Mouse (Mus musculus): ENCODE data around the gene Il10ra. TPM values are rescaled to one million over a fixed set of nuclear protein-coding genes. Genes with fewer than 3 reads are reported as not detected.
A peak's percentile ranks its signal among the peaks of the same experiment; 100 is the strongest.

Gene Il10ra
- total and polyA plus RNA-seq, 2 experiments from 2014 or later: 0.70 to 1.5 TPM

DNA sequence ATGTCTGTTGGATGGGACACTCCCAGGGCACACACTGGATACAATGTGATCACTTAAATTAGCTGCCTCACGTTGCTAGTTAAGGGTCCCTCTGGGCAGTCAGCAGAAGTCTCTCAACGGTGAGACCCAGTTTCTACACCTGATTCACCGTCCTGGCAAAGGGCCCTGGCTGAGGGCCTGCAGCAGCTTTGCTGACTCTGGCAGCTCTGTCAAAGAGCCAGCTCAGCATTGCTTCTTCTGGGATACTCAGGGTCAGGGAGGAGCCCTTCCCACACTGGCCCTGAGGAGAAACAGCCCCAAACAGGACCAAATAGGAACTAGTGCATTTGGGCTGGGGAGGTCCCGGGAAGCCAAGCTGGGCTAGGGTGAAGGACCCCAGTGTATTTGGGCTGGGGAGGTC is 7.5 kb downstream of the Il10ra start:
- TF ChIP-seq CTCF (IDR thresholded peaks at IDR 0.05; ENCODE audit: low read depth): no peak

DNA sequence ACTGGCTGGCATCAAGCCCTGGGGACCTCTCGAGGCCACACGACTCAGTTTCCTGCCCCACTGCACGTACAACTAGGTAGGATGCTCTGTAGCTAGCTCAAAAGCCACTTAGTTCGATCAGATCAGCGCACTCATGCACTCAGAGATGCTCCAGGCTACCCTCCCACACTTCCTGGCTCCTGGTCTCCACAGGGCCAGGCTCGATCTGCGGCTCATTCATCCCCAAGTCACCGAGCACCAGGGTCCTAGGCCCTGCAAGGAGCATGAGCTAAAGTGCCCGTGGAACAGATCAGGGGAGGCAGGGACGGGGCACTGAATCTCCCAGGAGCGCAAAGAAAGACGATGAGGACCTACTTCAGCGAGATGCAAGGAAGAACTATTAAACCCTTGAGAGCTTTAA is 9.9 kb downstream of the Il10ra start:
- H3K36me3 ChIP-seq (ENCODE audit: insufficient read depth, low read length): no peaks in the 10 kb centered on the region
- no peak overlapping the region for H3K4me3 ChIP-seq (ENCODE audit: low read length)
- 84% methylated on average over 13 of the region's 13 CpGs for WGBS
- no peak for ATAC-seq
- no peaks in the 10 kb centered on the region for H3K4me1 ChIP-seq (ENCODE audit: insufficient read depth, low read length)
- H3K27ac ChIP-seq: no peak overlapping the region
- no peak for DNase-seq (ENCODE audit: low spot score)
- no peaks in the 10 kb centered on the region for H3K9me3 ChIP-seq (ENCODE audit: low read length)
- H3K4me2 ChIP-seq (ENCODE audit: low read depth, low read length): no peak overlapping the region
- no peak for TF ChIP-seq CTCF (IDR thresholded peaks at IDR 0.05; ENCODE audit: low read depth)
- no peak overlapping the region for H3K9ac ChIP-seq (replicated peaks; ENCODE audit: low read length)
- H3K27me3 ChIP-seq (ENCODE audit: insufficient read depth, low read length): no peaks in the 10 kb centered on the region

More for the DNA sequence above, 7.5 kb downstream of the Il10ra start:
- H3K27ac ChIP-seq: no peak overlapping the region
- no peak overlapping the region for H3K9ac ChIP-seq (replicated peaks; ENCODE audit: low read length)
- H3K27me3 ChIP-seq (ENCODE audit: insufficient read depth, low read length): no peaks in the 10 kb centered on the region
- no peaks in the 10 kb centered on the region for H3K36me3 ChIP-seq (ENCODE audit: insufficient read depth, low read length)
- ATAC-seq (no peak), DNase-seq (ENCODE audit: low spot score) (peak; percentile 65)
- 61% methylated on average over 4 of the region's 4 CpGs for WGBS
- no peaks in the 10 kb centered on the region for H3K4me1 ChIP-seq (ENCODE audit: insufficient read depth, low read length)
- no peak overlapping the region for H3K4me3 ChIP-seq (ENCODE audit: low read length)
- H3K4me2 ChIP-seq (ENCODE audit: low read depth, low read length): no peak overlapping the region
- no peaks in the 10 kb centered on the region for H3K9me3 ChIP-seq (ENCODE audit: low read length)

DNA sequence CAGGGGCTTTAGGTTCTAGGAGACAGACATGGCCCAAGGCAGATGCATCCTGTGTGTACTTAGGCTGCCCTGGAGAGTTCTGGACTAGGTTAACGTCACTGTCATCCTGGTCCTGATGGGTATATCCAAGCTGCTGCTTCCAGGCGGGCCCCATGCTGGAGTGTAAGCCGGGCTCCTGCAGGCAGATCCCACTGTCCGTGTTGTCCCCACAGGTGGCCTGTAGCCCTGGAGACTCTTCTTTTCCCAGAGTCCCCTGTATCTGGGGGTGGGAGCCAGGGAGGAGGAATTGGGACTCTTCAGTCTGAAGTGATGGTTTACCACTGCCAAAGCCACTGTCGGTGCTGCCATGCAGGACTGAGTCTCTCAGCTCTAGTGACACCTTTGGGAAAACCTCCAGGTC is 13.0 kb downstream of the Il10ra start:
- ATAC-seq: no peak
- no peaks in the 10 kb centered on the region for H3K27me3 ChIP-seq (ENCODE audit: insufficient read depth, low read length)
- H3K9ac ChIP-seq (replicated peaks; ENCODE audit: low read length): no peak overlapping the region
- no peak overlapping the region for H3K4me3 ChIP-seq (ENCODE audit: low read length)
- no peaks in the 10 kb centered on the region for H3K9me3 ChIP-seq (ENCODE audit: low read length)
- no peak for TF ChIP-seq CTCF (IDR thresholded peaks at IDR 0.05; ENCODE audit: low read depth)
- H3K4me1 ChIP-seq (ENCODE audit: insufficient read depth, low read length): no peaks in the 10 kb centered on the region
- H3K27ac ChIP-seq: no peak overlapping the region
- no peak for DNase-seq (ENCODE audit: low spot score)
- 80% methylated on average over 5 of the region's 5 CpGs for WGBS
- H3K36me3 ChIP-seq (ENCODE audit: insufficient read depth, low read length): no peaks in the 10 kb centered on the region
- no peak overlapping the region for H3K4me2 ChIP-seq (ENCODE audit: low read depth, low read length)

DNA sequence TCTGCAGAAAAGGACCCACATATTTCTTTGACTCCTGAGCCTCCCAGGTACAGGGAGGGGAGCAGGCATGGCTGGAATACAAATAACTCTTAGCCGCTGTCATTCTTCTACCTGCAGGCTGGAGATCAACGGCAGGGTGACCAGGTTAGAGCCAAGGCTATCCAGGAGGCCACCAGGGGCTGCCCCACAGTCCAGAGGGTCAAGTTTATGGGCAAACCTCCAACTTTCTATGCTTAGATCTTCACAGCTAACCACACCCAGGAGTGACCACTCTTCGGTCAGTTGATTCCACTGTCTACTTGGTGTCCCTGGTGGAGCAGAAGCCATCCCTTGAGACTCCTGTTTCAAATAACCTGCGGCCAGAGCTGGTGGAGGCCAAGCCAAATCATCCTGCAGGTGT is 13.5 kb downstream of the Il10ra start:
- TF ChIP-seq CTCF (IDR thresholded peaks at IDR 0.05; ENCODE audit: low read depth): no peak
- Histone ChIP-seq H3K27ac (no peak overlapping the region), H3K9me3 (ENCODE audit: low read length) (no peaks in the 10 kb centered on the region), H3K4me2 (ENCODE audit: low read depth, low read length) (no peak overlapping the region), H3K9ac (replicated peaks; ENCODE audit: low read length) (no peak overlapping the region), H3K4me1 (ENCODE audit: insufficient read depth, low read length) (no peaks in the 10 kb centered on the region), H3K4me3 (ENCODE audit: low read length) (no peak overlapping the region), H3K36me3 (ENCODE audit: insufficient read depth, low read length) (no peaks in the 10 kb centered on the region), H3K27me3 (ENCODE audit: insufficient read depth, low read length) (no peaks in the 10 kb centered on the region)
- no peak for DNase-seq (ENCODE audit: low spot score)
- ATAC-seq: no peak
- 94% methylated on average over 4 of the region's 4 CpGs for WGBS

DNA sequence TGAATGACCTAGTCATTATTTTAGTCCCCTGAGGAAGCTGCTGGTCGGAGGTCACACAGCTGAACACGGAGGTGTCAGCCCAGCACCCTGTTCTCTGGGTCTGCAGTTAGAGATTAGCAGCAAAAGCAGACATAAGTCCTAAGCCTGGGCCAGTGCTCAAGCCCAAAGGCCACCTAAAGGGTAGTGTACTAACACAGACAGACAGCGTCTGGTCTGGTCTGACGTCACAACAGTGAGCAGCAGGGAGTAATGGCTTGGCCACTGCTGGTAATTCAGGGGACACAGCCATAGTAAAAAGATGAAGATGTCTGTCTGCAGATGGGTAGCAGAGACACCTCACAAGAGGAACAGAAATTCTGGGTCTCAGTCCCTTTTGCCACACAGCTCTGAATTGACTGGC is 14.3 kb downstream of the Il10ra start:
- H3K27me3 ChIP-seq (ENCODE audit: insufficient read depth, low read length): no peaks in the 10 kb centered on the region
- no peak for TF ChIP-seq CTCF (IDR thresholded peaks at IDR 0.05; ENCODE audit: low read depth)
- H3K4me3 ChIP-seq (ENCODE audit: low read length): no peak overlapping the region
- H3K27ac ChIP-seq: no peak overlapping the region
- DNase-seq (ENCODE audit: low spot score): no peak
- no peak overlapping the region for H3K4me2 ChIP-seq (ENCODE audit: low read depth, low read length)
- no peak overlapping the region for H3K9ac ChIP-seq (replicated peaks; ENCODE audit: low read length)
- H3K36me3 ChIP-seq (ENCODE audit: insufficient read depth, low read length): no peaks in the 10 kb centered on the region
- no peaks in the 10 kb centered on the region for H3K9me3 ChIP-seq (ENCODE audit: low read length)
- WGBS: 56% methylated on average over 4 of the region's 4 CpGs
- no peak for ATAC-seq
- H3K4me1 ChIP-seq (ENCODE audit: insufficient read depth, low read length): no peaks in the 10 kb centered on the region

DNA sequence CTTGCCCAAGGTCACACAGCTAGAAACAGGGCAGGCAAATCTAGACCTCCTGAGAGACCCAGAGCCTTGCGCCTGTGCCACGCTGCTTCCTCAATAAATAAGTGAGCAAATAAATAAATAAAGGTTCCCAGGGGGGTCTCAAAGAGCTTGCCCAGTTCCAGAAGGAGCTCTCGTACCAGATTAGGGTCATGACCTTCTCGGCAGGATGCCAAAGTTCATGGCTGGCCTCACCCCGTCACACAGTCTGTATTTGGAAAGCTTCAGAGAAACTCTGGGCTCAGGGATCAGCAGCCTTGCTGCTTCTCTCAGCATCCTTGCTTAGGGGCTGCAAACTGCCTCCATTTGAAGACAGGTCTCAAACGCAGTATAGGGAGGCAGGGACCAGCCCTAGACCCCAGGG is 14.9 kb downstream of the Il10ra start:
- Histone ChIP-seq H3K27ac (no peak overlapping the region), H3K4me1 (ENCODE audit: insufficient read depth, low read length) (no peaks in the 10 kb centered on the region), H3K9me3 (ENCODE audit: low read length) (no peaks in the 10 kb centered on the region), H3K9ac (replicated peaks; ENCODE audit: low read length) (no peak overlapping the region), H3K4me2 (ENCODE audit: low read depth, low read length) (no peak overlapping the region), H3K36me3 (ENCODE audit: insufficient read depth, low read length) (no peaks in the 10 kb centered on the region), H3K4me3 (ENCODE audit: low read length) (no peak overlapping the region), H3K27me3 (ENCODE audit: insufficient read depth, low read length) (no peaks in the 10 kb centered on the region)
- no peak for TF ChIP-seq CTCF (IDR thresholded peaks at IDR 0.05; ENCODE audit: low read depth)
- 55% methylated on average over 6 of the region's 6 CpGs for WGBS
- ATAC-seq: no peak
- DNase-seq (ENCODE audit: low spot score): no peak

DNA sequence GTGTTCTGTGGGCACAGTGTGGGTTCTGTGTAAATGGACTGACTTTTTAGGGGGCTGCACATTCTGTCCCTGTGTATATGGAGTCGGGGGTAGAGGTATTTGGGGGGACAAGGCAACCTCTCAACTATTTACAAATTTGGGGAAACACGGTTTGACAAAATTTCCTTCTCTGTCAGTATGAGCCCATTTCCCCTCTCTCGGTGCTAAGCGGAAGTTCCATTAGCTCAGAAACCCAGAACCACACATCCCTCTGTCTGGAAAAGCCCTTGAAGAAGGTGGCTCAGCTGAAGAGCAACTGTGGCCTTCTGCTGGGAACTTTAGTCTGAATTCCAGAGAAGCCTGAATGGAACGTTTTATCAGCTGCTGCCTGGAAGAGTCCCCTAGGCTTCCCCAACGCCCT is 16.6 kb downstream of the Il10ra start:
- no peak for DNase-seq (ENCODE audit: low spot score)
- no peak for ATAC-seq
- Histone ChIP-seq H3K4me1 (ENCODE audit: insufficient read depth, low read length) (no peaks in the 10 kb centered on the region), H3K4me3 (ENCODE audit: low read length) (no peak overlapping the region), H3K27me3 (ENCODE audit: insufficient read depth, low read length) (no peaks in the 10 kb centered on the region), H3K36me3 (ENCODE audit: insufficient read depth, low read length) (no peaks in the 10 kb centered on the region), H3K9me3 (ENCODE audit: low read length) (no peaks in the 10 kb centered on the region), H3K4me2 (ENCODE audit: low read depth, low read length) (no peak overlapping the region), H3K9ac (replicated peaks; ENCODE audit: low read length) (no peak overlapping the region), H3K27ac (no peak overlapping the region)
- WGBS: 80% methylated on average over 6 of the region's 6 CpGs
- no peak for TF ChIP-seq CTCF (IDR thresholded peaks at IDR 0.05; ENCODE audit: low read depth)

Data from hindbrain, postnatal 0 days (tissue).